Mouse (Mus musculus): Measurements from ENCODE around the gene Gm10750. TPM values are rescaled to one million over a fixed set of nuclear protein-coding genes. Genes with fewer than 3 reads are reported as not detected.
"Not testable (repeated sequence)": the region's sequence is repeated elsewhere in the genome, so short reads cannot be mapped to it uniquely, and the experiment has no call there.

The Gm10750 gene
- not detected in 2 replicates for polyA plus RNA-seq (2014; fragmentation: Nextera tagmentation; extraction: Ambion mirVana)

- 81% methylated on average over 5 of the region's 5 CpGs for WGBS
- H3K27ac ChIP-seq (ENCODE audit: low read depth, low read length); ATAC-seq (ENCODE audit: insufficient read depth, low FRiP score, low TSS enrichment): not testable (repeated sequence)
These were observed at the start of gene Gm10750 for GRCm38 (mm10) chr2:149017137-149017536. Gene Gm10750, minus strand, starts transcription at chr2:149017237.

GRCm38 (mm10) chr2:149004826-149005225 lies 12.2 kb downstream of the Gm10750 start:
- H3K36me3 ChIP-seq (ENCODE audit: control insufficient read depth, insufficient read depth, low read length): no peaks in the 10 kb centered on the region
- H3K4me1 ChIP-seq (ENCODE audit: control insufficient read depth, insufficient read depth, low read length): no peaks in the 10 kb centered on the region
- ATAC-seq (ENCODE audit: insufficient read depth, low FRiP score, low TSS enrichment): no peak
- WGBS: 88% methylated on average over 2 of the region's 2 CpGs
- H3K27ac ChIP-seq (ENCODE audit: low read depth, low read length): no peak overlapping the region
- DNase-seq (ENCODE audit: low spot score): no peak
- no peak overlapping the region for H3K9ac ChIP-seq (ENCODE audit: low read length)
- H3K4me3 ChIP-seq (ENCODE audit: low read depth, low read length): no peak overlapping the region
- H3K27me3 ChIP-seq (ENCODE audit: control insufficient read depth, insufficient read depth, low read length): no peaks in the 10 kb centered on the region
- no peak overlapping the region for H3K4me2 ChIP-seq (ENCODE audit: low read depth)
- H3K9me3 ChIP-seq (ENCODE audit: control insufficient read depth, low read length): no peaks in the 10 kb centered on the region

More at GRCm38 (mm10) chr2:149017137-149017536, at the start of gene Gm10750:
- H3K36me3 ChIP-seq (ENCODE audit: control insufficient read depth, insufficient read depth, low read length); H3K9me3 ChIP-seq (ENCODE audit: control insufficient read depth, low read length); H3K4me2 ChIP-seq (ENCODE audit: low read depth); H3K9ac ChIP-seq (ENCODE audit: low read length); H3K4me1 ChIP-seq (ENCODE audit: control insufficient read depth, insufficient read depth, low read length); H3K27me3 ChIP-seq (ENCODE audit: control insufficient read depth, insufficient read depth, low read length); H3K4me3 ChIP-seq (ENCODE audit: low read depth, low read length); DNase-seq (ENCODE audit: low spot score): not testable (repeated sequence)

- Histone ChIP-seq H3K4me2 (ENCODE audit: low read depth) (no peak within 1 kb of the TSS), H3K27me3 (ENCODE audit: control insufficient read depth, insufficient read depth, low read length) (no peaks in the 10 kb centered on the region), H3K27ac (ENCODE audit: low read depth, low read length) (no peak within 1 kb of the TSS), H3K9me3 (ENCODE audit: control insufficient read depth, low read length) (no peaks in the 10 kb centered on the region), H3K4me3 (ENCODE audit: low read depth, low read length) (no peak within 1 kb of the TSS), H3K36me3 (ENCODE audit: control insufficient read depth, insufficient read depth, low read length) (no peaks in the 10 kb centered on the region), H3K4me1 (ENCODE audit: control insufficient read depth, insufficient read depth, low read length) (no peaks in the 10 kb centered on the region), H3K9ac (ENCODE audit: low read length) (no peak within 1 kb of the TSS)
- DNase-seq (ENCODE audit: low spot score) (no peak), ATAC-seq (ENCODE audit: insufficient read depth, low FRiP score, low TSS enrichment) (no peak)
These were observed 13.9 kb downstream of the Gm10750 start, which contains the start of gene Gm1330 for GRCm38 (mm10) chr2:149003151-149003550. Gene Gm1330, minus strand, starts transcription at chr2:149003251.

- WGBS: 89% methylated on average over 2 of the region's 2 CpGs
- H3K27ac ChIP-seq (ENCODE audit: low read depth, low read length): no peak overlapping the region
- H3K9me3 ChIP-seq (ENCODE audit: control insufficient read depth, low read length): no peaks in the 10 kb centered on the region
- ATAC-seq (ENCODE audit: insufficient read depth, low FRiP score, low TSS enrichment) (no peak), DNase-seq (ENCODE audit: low spot score) (no peak)
- H3K4me3 ChIP-seq (ENCODE audit: low read depth, low read length): no peak overlapping the region
- H3K4me2 ChIP-seq (ENCODE audit: low read depth): no peak overlapping the region
- H3K27me3 ChIP-seq (ENCODE audit: control insufficient read depth, insufficient read depth, low read length): no peaks in the 10 kb centered on the region
- no peaks in the 10 kb centered on the region for H3K4me1 ChIP-seq (ENCODE audit: control insufficient read depth, insufficient read depth, low read length)
- H3K9ac ChIP-seq (ENCODE audit: low read length): no peak overlapping the region
- no peaks in the 10 kb centered on the region for H3K36me3 ChIP-seq (ENCODE audit: control insufficient read depth, insufficient read depth, low read length)
These were observed 21.9 kb downstream of the Gm10750 start for GRCm38 (mm10) chr2:148995133-148995532.

Other genes starting within 250 kb of the Gm10750 start
- not detected in 2 replicates for gene Cst11, start 245.7 kb downstream of the Gm10750 start, polyA plus RNA-seq (2014; fragmentation: Nextera tagmentation; extraction: Ambion mirVana)
- not detected in 2 replicates for gene 8030411F24Rik, start 235.2 kb downstream of the Gm10750 start, polyA plus RNA-seq (2014; fragmentation: Nextera tagmentation; extraction: Ambion mirVana)
- gene Cst12, start 227.9 kb downstream of the Gm10750 start, polyA plus RNA-seq (2014; fragmentation: Nextera tagmentation; extraction: Ambion mirVana): not detected in 2 replicates
- not detected in 2 replicates for gene Cst8, start 218.5 kb downstream of the Gm10750 start, polyA plus RNA-seq (2014; fragmentation: Nextera tagmentation; extraction: Ambion mirVana)
- not detected in 2 replicates for gene Cst13, start 197.2 kb downstream of the Gm10750 start, polyA plus RNA-seq (2014; fragmentation: Nextera tagmentation; extraction: Ambion mirVana)
- not detected in 2 replicates for gene Cst9, start 182.1 kb downstream of the Gm10750 start, polyA plus RNA-seq (2014; fragmentation: Nextera tagmentation; extraction: Ambion mirVana)
- gene 9230104L09Rik, start 152.2 kb downstream of the Gm10750 start, polyA plus RNA-seq (2014; fragmentation: Nextera tagmentation; extraction: Ambion mirVana): not detected in 2 replicates
- 309 and 318 TPM in 2 replicates for gene Cst3, start 141.5 kb downstream of the Gm10750 start, polyA plus RNA-seq (2014; fragmentation: Nextera tagmentation; extraction: Ambion mirVana)
- not detected in 2 replicates for gene Gm1330, start 14.0 kb downstream of the Gm10750 start, polyA plus RNA-seq (2014; fragmentation: Nextera tagmentation; extraction: Ambion mirVana)